Mouse (Mus musculus): ENCODE measurements around the gene Spata9.

Gene Spata9

GRCm38 (mm10) chr13:75992169-75993028 is 25.4 kb downstream of the Spata9 start:
- DNase-seq = no peak

GRCm38 (mm10) chr13:76003272-76003671 is 36.3 kb downstream of the Spata9 start:
- no peak for DNase-seq

GRCm38 (mm10) chr13:76014511-76014910 is 47.6 kb downstream of the Spata9 start:
- DNase-seq = no peak

- no peak for DNase-seq
These were observed 50.5 kb downstream of the Spata9 start for GRCm38 (mm10) chr13:76017465-76017864.

- DNase-seq = peak; percentile 97
These were observed 51.3 kb downstream of the Spata9 start, which contains the start of gene Rfesd for GRCm38 (mm10) chr13:76017974-76018843. Gene Rfesd (minus strand): TSS chr13:76018719.

- DNase-seq = no peak
These were observed 52.0 kb downstream of the Spata9 start for GRCm38 (mm10) chr13:76018844-76019400.

- DNase-seq = no peak
These were observed 54.8 kb downstream of the Spata9 start for GRCm38 (mm10) chr13:76021782-76022181.

- no peak for DNase-seq
These were observed 57.6 kb downstream of the Spata9 start for GRCm38 (mm10) chr13:76024588-76024987.

GRCm38 (mm10) chr13:76042455-76042854 is 75.5 kb downstream of the Spata9 start:
- DNase-seq = no peak

GRCm38 (mm10) chr13:76044971-76045370 is 78.0 kb downstream of the Spata9 start:
- no peak for DNase-seq
